Mouse (Mus musculus) lung, embryonic 14.5 days (tissue): ENCODE results near the gene Pigk. TPM values are rescaled to one million over a fixed set of nuclear protein-coding genes. Genes with fewer than 3 reads are reported as not detected.

Experiments
- ATAC-seq: fragments of 200-750 bp; cut with Nextera tagmentation; 2 replicates; pipeline ENCODE4 v1.8.0; 2017; ENCODE audit warnings: mild to moderate bottlenecking, moderate TSS enrichment, moderate library complexity; ENCODE audit not compliant: insufficient read depth
- DNase-seq: peaks from one replicate; pipeline ENCODE4 v3.0.0-alpha.2; 2015
- H3K27ac ChIP-seq: fragments of 300-500 bp; sonication (generic); 2 replicates; pipeline ENCODE4 v1.5.1; 2014; ENCODE audit warnings: low read depth, mild to moderate bottlenecking, moderate library complexity
- H3K27me3 ChIP-seq: fragments of 300-500 bp; sonication (generic); 2 replicates; pipeline ENCODE4 v1.6.1; 2014; ENCODE audit warnings: low read length, control low read depth; ENCODE audit not compliant: insufficient read depth
- H3K36me3 ChIP-seq: fragments of 300-500 bp; sonication (generic); 2 replicates; pipeline ENCODE4 v1.6.1; 2014; ENCODE audit warnings: control low read depth; ENCODE audit not compliant: insufficient read depth
- H3K4me1 ChIP-seq: fragments of 300-500 bp; sonication (generic); 2 replicates; pipeline ENCODE4 v1.6.1; 2014; ENCODE audit warnings: antibody characterized with exemption, control low read depth; ENCODE audit not compliant: insufficient read depth
- H3K4me2 ChIP-seq: fragments of 300-500 bp; sonication (generic); 2 replicates; pipeline ENCODE4 v1.6.1; 2014; ENCODE audit warnings: mild to moderate bottlenecking
- H3K4me3 ChIP-seq: fragments of 300-500 bp; sonication (generic); 2 replicates; pipeline ENCODE4 v1.5.1; 2014; ENCODE audit warnings: low read depth, low read length
- H3K9ac ChIP-seq: fragments of 300-500 bp; sonication (generic); 2 replicates; pipeline ENCODE4 v1.6.1; 2014
- H3K9me3 ChIP-seq: fragments of 300-500 bp; sonication (generic); 2 replicates; pipeline ENCODE4 v1.6.1; 2016; ENCODE audit warnings: low read depth, low read length, control low read depth
- CTCF ChIP-seq: IDR thresholded peaks from 2 replicates; pipeline ENCODE4 v1.5.1; 2016; ENCODE audit warnings: antibody characterized with exemption, low read depth
- WGBS: fragments of 180-500 bp; shearing (Covaris S2); extraction: QIAGEN DNeasy Blood & Tissue Kit; methylation state at CpG from one replicate; pipeline ENCODE4 v1.1.7; 2014; 5-methylcytosine and 5-hydroxymethylcytosine counted together
- polyA plus RNA-seq: library from polyadenylated mRNA; unstranded; fragments of >200 nt; fragmentation: Nextera tagmentation; extraction: Ambion mirVana; gene quantifications from 2 replicates; pipeline ENCODE4 v1.2.1, GENCODE M21; 2014

The Pigk gene
- polyA plus RNA-seq, 1 experiment from 2014 or later: 50.3 TPM

GRCm38 (mm10) chr3:152745611-152746010 lies 31.7 kb downstream of the Pigk start:
- DNase-seq (no peak), ATAC-seq (no peak)
- 92% methylated on average over 9 of the region's 9 CpGs for WGBS
- Histone ChIP-seq H3K36me3 (0 out of 2 replicates have a peak, but pooled peaks cover 12% of the 10 kb centered on the region), H3K9ac (no peak overlapping the region), H3K9me3 (no peaks in the 10 kb centered on the region), H3K4me2 (no peak overlapping the region), H3K27me3 (no peaks in the 10 kb centered on the region), H3K27ac (no peak overlapping the region), H3K4me3 (no peak overlapping the region), H3K4me1 (no peaks in the 10 kb centered on the region)
- no peak for TF ChIP-seq CTCF

GRCm38 (mm10) chr3:152749461-152749871 lies 35.6 kb downstream of the Pigk start:
- Histone ChIP-seq H3K4me3 (no peak overlapping the region), H3K27ac (no peak overlapping the region), H3K9ac (no peak overlapping the region), H3K36me3 (0 out of 2 replicates have a peak, but pooled peaks cover 7% of the 10 kb centered on the region), H3K27me3 (no peaks in the 10 kb centered on the region), H3K4me2 (no peak overlapping the region), H3K4me1 (no peaks in the 10 kb centered on the region), H3K9me3 (no peaks in the 10 kb centered on the region)
- 29% methylated on average over 3 of the region's 3 CpGs for WGBS
- TF ChIP-seq CTCF: peak; percentile 75
- ATAC-seq (no peak), DNase-seq (peak; percentile 87)

GRCm38 (mm10) chr3:152749881-152750280 lies 36.0 kb downstream of the Pigk start:
- Histone ChIP-seq H3K9me3 (no peaks in the 10 kb centered on the region), H3K9ac (no peak overlapping the region), H3K4me2 (no peak overlapping the region), H3K36me3 (0 out of 2 replicates have a peak, but pooled peaks cover 7% of the 10 kb centered on the region), H3K4me1 (no peaks in the 10 kb centered on the region), H3K4me3 (no peak overlapping the region), H3K27ac (no peak overlapping the region), H3K27me3 (no peaks in the 10 kb centered on the region)
- ATAC-seq (no peak), DNase-seq (no peak)
- TF ChIP-seq CTCF: no peak
- 65% methylated on average over 2 of the region's 2 CpGs for WGBS

- DNase-seq (no peak), ATAC-seq (no peak)
- no peak for TF ChIP-seq CTCF
- Histone ChIP-seq H3K9ac (no peak overlapping the region), H3K4me2 (no peak overlapping the region), H3K27ac (no peak overlapping the region), H3K4me1 (no peaks in the 10 kb centered on the region; the same call in none of the 2 replicates), H3K27me3 (no peaks in the 10 kb centered on the region), H3K36me3 (no peaks in the 10 kb centered on the region), H3K9me3 (no peaks in the 10 kb centered on the region), H3K4me3 (no peak overlapping the region)
- 100% methylated on average over 1 of the region's 1 CpGs for WGBS
These were observed 39.0 kb downstream of the Pigk start for GRCm38 (mm10) chr3:152752911-152753310.

- TF ChIP-seq CTCF: no peak
- Histone ChIP-seq H3K27ac (no peak overlapping the region), H3K36me3 (no peaks in the 10 kb centered on the region), H3K4me3 (no peak overlapping the region), H3K9ac (no peak overlapping the region), H3K4me2 (no peak overlapping the region), H3K9me3 (no peaks in the 10 kb centered on the region), H3K27me3 (no peaks in the 10 kb centered on the region), H3K4me1 (peaks cover under 1% of the 10 kb centered on the region)
- DNase-seq: peak; percentile 32
- 55% methylated on average over 4 of the region's 4 CpGs for WGBS
- no peak for ATAC-seq
These were observed 39.4 kb downstream of the Pigk start for GRCm38 (mm10) chr3:152753345-152753744.

- Histone ChIP-seq H3K4me3 (no peak overlapping the region), H3K36me3 (no peaks in the 10 kb centered on the region), H3K4me1 (peaks cover 8% of the 10 kb centered on the region), H3K27ac (peak overlapping the region; percentile 6; the same call in 1 of the 2 replicates), H3K9me3 (no peaks in the 10 kb centered on the region), H3K9ac (no peak overlapping the region), H3K4me2 (no peak overlapping the region), H3K27me3 (no peaks in the 10 kb centered on the region)
- WGBS: 61% methylated on average over 14 of the region's 14 CpGs
- peak; percentile 16 for DNase-seq
- TF ChIP-seq CTCF: 0 out of 2 replicates have a peak, but pooled peaks have one; percentile 21
- ATAC-seq: no peak
These were observed 40.2 kb downstream of the Pigk start for GRCm38 (mm10) chr3:152753920-152754764.

GRCm38 (mm10) chr3:152755515-152755914 lies 41.6 kb downstream of the Pigk start:
- TF ChIP-seq CTCF: no peak
- Histone ChIP-seq H3K27ac (no peak overlapping the region), H3K4me1 (peaks cover 9% of the 10 kb centered on the region), H3K27me3 (no peaks in the 10 kb centered on the region), H3K9me3 (no peaks in the 10 kb centered on the region), H3K9ac (no peak overlapping the region), H3K4me3 (no peak overlapping the region), H3K4me2 (no peak overlapping the region), H3K36me3 (no peaks in the 10 kb centered on the region)
- WGBS: 72% methylated on average over 7 of the region's 7 CpGs
- no peak for ATAC-seq
- no peak for DNase-seq
